Mouse (Mus musculus): Measurements from ENCODE around the gene Speg. TPM values are rescaled to one million over a fixed set of nuclear protein-coding genes. Genes with fewer than 3 reads are reported as not detected.

Speg gene
- total RNA-seq, 1 experiment from 2014 or later: not detected

GRCm38 (mm10) chr1:75423780-75424390, 48.8 kb downstream of the Speg start:
- ATAC-seq (replicated peaks; ENCODE audit: insufficient number of reproducible peaks, low FRiP score, low TSS enrichment, poor library complexity, severe bottlenecking): no peak

- ATAC-seq (replicated peaks; ENCODE audit: insufficient number of reproducible peaks, low FRiP score, low TSS enrichment, poor library complexity, severe bottlenecking): no peak
Observed at GRCm38 (mm10) chr1:75425796-75426471, 50.8 kb downstream of the Speg start.

GRCm38 (mm10) chr1:75435475-75436328, 60.6 kb downstream of the Speg start, which contains the start of gene Gmppa:
Gene Gmppa, plus strand, starts transcription at chr1:75435930.
- peak; percentile 81 for ATAC-seq (replicated peaks; ENCODE audit: insufficient number of reproducible peaks, low FRiP score, low TSS enrichment, poor library complexity, severe bottlenecking)

GRCm38 (mm10) chr1:75438782-75439181, 63.7 kb downstream of the Speg start:
- no peak for ATAC-seq (replicated peaks; ENCODE audit: insufficient number of reproducible peaks, low FRiP score, low TSS enrichment, poor library complexity, severe bottlenecking)

- no peak for ATAC-seq (replicated peaks; ENCODE audit: insufficient number of reproducible peaks, low FRiP score, low TSS enrichment, poor library complexity, severe bottlenecking)
Observed at GRCm38 (mm10) chr1:75440661-75441060, 65.6 kb downstream of the Speg start.

GRCm38 (mm10) chr1:75441471-75441996, 66.4 kb downstream of the Speg start:
- no peak for ATAC-seq (replicated peaks; ENCODE audit: insufficient number of reproducible peaks, low FRiP score, low TSS enrichment, poor library complexity, severe bottlenecking)

GRCm38 (mm10) chr1:75442171-75442570, 67.1 kb downstream of the Speg start:
- ATAC-seq (replicated peaks; ENCODE audit: insufficient number of reproducible peaks, low FRiP score, low TSS enrichment, poor library complexity, severe bottlenecking): no peak

- no peak for ATAC-seq (replicated peaks; ENCODE audit: insufficient number of reproducible peaks, low FRiP score, low TSS enrichment, poor library complexity, severe bottlenecking)
Observed at GRCm38 (mm10) chr1:75442811-75443210, 67.7 kb downstream of the Speg start.

- no peak for ATAC-seq (replicated peaks; ENCODE audit: insufficient number of reproducible peaks, low FRiP score, low TSS enrichment, poor library complexity, severe bottlenecking)
Observed at GRCm38 (mm10) chr1:75443247-75444024, 68.3 kb downstream of the Speg start.

- no peak for ATAC-seq (replicated peaks; ENCODE audit: insufficient number of reproducible peaks, low FRiP score, low TSS enrichment, poor library complexity, severe bottlenecking)
Observed at GRCm38 (mm10) chr1:75444208-75444607, 69.1 kb downstream of the Speg start.

- ATAC-seq (replicated peaks; ENCODE audit: insufficient number of reproducible peaks, low FRiP score, low TSS enrichment, poor library complexity, severe bottlenecking): no peak
Observed at GRCm38 (mm10) chr1:75445141-75445701, 70.1 kb downstream of the Speg start.

- ATAC-seq (replicated peaks; ENCODE audit: insufficient number of reproducible peaks, low FRiP score, low TSS enrichment, poor library complexity, severe bottlenecking): peak; percentile 62; the same call in 1 of the 2 replicates
Observed at GRCm38 (mm10) chr1:75445751-75446611, 70.9 kb downstream of the Speg start.

GRCm38 (mm10) chr1:75446656-75447055, 71.6 kb downstream of the Speg start:
- no peak for ATAC-seq (replicated peaks; ENCODE audit: insufficient number of reproducible peaks, low FRiP score, low TSS enrichment, poor library complexity, severe bottlenecking)

GRCm38 (mm10) chr1:75447265-75448051, 72.4 kb downstream of the Speg start:
- ATAC-seq (replicated peaks; ENCODE audit: insufficient number of reproducible peaks, low FRiP score, low TSS enrichment, poor library complexity, severe bottlenecking): no peak

GRCm38 (mm10) chr1:75448052-75448431, 72.9 kb downstream of the Speg start:
- no peak for ATAC-seq (replicated peaks; ENCODE audit: insufficient number of reproducible peaks, low FRiP score, low TSS enrichment, poor library complexity, severe bottlenecking)

GRCm38 (mm10) chr1:75448937-75449336, 73.8 kb downstream of the Speg start:
- no peak for ATAC-seq (replicated peaks; ENCODE audit: insufficient number of reproducible peaks, low FRiP score, low TSS enrichment, poor library complexity, severe bottlenecking)

Measured in monocyte, adult 5-6 weeks (primary cell).